Mouse (Mus musculus): Measurements from ENCODE around the gene Gm37240.
"Not testable (repeated sequence)": the region's sequence is repeated elsewhere in the genome, so short reads cannot be mapped to it uniquely, and the experiment has no call there.

Gm37240 gene

DNA sequence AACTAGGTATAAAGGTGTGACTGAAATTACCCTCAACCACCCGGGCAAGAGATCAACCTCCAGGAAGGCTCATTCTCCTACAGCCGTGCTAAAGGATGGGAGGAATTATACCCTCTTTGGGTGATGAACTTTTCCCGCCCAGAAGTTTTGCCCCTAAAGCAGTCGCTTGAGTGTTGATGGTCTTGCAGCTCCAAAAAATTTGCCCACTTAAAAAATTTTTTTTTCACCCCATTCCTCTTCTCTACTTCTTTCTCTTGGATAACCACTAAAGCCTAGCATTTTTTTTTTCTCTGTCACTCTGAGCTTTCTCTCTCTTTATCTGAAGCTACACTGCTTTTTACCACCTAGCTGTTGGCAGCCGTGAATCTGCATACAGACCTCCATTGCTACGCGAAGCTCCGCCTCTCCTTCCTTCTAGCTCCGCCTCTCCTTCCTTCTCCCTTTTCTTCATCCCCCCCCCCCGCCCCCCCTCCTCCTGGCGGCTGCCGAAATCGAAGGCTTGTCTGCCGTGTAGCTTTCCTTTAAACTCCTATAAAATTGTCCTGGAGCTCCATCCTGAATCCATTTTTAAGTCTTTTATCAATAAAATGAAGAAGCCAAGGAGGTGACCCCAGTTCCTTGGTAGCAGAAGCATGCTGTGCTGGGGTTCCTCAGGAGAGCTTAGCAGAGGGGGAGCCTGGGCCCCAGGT lies 1233.6 kb downstream of the Gm37240 start:
- DNase-seq (ENCODE audit: inconsistent ontology term) = no peak

DNA sequence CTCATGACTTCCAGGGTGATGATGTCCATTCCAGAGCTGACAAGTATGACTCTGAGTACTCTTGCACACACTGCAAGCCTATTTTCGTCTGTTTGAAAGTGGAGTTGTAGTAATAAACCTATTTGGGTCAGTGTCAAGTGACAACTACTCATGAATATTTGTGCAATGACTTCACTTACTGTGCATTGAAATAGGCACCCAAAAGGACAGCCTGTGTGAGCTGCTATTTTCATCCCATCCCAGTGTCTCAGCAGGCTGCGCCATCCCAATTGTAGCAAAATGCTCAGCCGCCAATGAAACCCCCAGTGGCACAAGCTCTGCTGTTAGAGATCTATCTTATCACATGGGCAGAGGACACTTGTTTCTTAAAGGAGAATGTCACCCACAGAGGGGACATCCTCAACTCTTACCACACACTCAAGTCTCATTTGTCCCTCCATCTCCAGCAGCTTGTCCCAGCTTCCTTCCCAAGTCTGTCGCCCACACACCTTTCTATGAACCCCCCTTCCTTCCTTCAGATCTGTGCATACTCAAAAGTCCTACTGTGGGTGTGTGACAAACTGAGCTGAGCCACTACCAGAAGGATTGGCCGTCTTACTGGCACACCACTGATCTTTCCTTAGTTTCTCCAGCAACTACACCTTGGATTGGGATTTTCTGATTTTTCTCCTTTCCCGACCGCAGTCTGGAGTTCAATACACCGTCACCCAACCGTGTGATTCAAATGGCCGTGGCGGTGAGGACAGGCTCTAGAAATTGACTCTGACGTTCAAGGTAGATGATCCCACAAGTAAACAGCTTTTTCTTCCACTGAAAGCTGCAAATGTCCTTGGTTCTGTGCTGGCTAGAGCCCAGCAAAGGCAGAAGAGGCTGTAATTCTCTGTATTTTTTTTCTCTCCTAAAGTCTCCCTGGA lies 1234.4 kb downstream of the Gm37240 start:
- peak; percentile 67 for DNase-seq (ENCODE audit: inconsistent ontology term)

- DNase-seq (ENCODE audit: inconsistent ontology term) = no peak
These were observed 1237.6 kb downstream of the Gm37240 start for GRCm38 (mm10) chr3:84649578-84650327.

DNA sequence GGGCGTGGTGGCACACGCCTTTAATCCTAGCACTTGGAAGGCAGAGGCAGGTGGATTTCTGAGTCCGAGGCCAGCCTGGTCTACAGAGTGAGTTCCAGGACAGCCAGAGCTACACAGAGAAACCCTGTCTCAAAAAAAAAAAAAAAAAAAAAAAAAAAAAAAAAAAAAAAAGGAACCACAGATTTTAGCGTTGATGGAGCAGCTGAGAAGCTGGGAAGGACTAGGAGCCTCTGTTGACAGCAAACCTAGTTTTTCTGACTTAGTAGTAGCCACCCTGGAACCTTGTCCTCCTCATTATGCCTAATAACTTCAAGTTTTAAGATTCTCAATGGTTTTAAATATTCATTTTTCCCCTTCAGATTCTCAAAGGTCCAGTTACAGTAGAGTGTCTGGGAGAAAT lies 1239.2 kb downstream of the Gm37240 start:
- DNase-seq (ENCODE audit: inconsistent ontology term) = not testable (repeated sequence)

DNA sequence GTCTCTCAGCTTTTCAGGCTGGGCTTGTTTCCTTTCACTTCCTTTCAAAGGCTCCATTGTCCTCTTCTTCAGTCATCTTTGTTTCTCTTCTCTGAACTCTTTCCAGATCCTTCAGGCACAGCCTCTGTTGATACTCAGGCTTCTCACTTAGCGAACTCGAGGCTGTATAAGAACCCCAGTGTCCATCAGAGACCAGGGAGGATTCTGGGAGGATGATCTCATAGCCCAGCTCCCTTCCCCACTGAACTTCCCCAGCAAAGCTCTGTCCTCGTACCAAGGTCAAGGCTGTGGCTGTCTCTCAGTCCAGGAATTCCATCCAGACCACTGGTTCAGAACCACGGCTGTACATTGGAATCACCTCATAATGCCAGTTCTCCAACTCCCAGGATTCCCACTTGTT lies 1239.7 kb downstream of the Gm37240 start:
- DNase-seq (ENCODE audit: inconsistent ontology term) = peak; percentile 91

GRCm38 (mm10) chr3:84646331-84646845 lies 1240.9 kb downstream of the Gm37240 start:
- peak; percentile 35 for DNase-seq (ENCODE audit: inconsistent ontology term)

DNA sequence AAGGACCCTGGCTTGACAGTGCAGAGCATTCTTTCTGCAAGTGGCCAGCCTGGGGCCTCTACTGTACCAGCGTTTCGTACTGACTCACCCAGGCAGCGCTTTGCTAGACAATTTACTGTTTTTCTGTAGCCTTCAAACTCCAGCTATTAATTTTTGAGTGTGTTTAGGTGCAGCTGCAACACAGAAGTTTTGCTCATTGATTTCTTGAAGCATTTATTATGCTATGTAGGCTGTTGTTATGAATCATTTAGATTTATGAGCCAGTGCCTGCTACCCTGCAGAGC lies 1241.4 kb downstream of the Gm37240 start:
- DNase-seq (ENCODE audit: inconsistent ontology term) = no peak

- no peak for DNase-seq (ENCODE audit: inconsistent ontology term)
These were observed 1241.9 kb downstream of the Gm37240 start for GRCm38 (mm10) chr3:84645156-84646006.

- DNase-seq (ENCODE audit: inconsistent ontology term) = no peak
These were observed 1244.4 kb downstream of the Gm37240 start for GRCm38 (mm10) chr3:84642942-84643341.

DNA sequence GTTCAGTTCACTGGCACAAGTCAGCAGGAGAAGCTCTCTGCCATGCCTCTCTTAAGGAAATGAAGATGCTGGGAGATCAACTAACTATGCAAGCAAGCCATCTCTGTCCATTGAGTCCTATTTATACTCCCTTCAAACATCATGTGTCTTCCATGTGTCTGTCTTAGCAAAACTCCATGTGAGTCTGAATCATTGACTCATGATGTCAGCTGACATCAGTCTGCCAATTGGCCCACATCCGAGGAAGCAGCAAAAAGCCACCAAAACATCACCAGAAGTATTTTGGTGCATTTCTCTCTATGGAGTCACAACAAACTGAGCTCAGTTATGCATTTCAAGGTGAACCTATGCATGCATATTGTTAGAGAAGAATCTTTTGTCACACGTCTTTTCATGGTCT lies 1245.9 kb downstream of the Gm37240 start:
- DNase-seq (ENCODE audit: inconsistent ontology term) = no peak

DNA sequence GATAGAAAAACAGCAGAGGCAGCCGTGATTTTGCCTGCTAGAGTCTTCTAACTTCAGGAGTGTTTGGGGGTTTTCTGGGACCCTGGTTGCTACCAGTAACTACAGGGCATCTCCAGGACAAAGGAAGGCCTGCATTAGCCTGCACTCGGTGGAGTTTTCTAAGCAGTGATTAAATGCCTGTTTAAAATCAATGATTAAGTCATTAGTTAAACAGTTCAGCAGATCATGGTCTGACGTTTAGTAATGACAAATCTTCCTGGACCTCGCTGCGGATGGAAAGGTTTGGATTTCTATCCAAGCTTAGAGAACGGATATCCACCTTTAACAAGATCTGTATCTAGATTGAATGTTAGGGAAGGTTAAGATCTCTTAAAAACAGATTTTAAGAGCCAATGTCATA lies 1246.8 kb downstream of the Gm37240 start:
- no peak for DNase-seq (ENCODE audit: inconsistent ontology term)

GRCm38 (mm10) chr3:84639767-84640500 lies 1247.4 kb downstream of the Gm37240 start:
- no peak for DNase-seq (ENCODE audit: inconsistent ontology term)

DNA sequence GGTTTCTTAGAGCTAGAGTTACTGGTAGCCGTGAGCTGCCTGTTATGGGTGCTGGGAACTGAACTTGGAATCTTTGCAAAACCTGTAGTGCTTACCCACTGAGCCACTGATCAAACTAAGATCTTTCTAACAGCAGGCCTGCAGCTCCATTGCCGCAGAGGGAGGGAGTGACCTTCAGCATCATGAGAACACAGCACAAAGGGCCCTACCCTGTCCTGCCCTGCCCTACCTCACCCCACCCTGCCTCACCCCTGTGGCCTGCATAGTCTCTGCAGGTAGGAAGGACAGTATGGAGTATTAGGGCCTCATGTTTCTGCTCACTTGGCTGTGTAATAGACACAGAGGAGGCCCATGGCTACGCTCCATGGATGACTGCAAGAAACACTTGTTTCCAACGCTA lies 1248.5 kb downstream of the Gm37240 start:
- DNase-seq (ENCODE audit: inconsistent ontology term) = no peak

DNA sequence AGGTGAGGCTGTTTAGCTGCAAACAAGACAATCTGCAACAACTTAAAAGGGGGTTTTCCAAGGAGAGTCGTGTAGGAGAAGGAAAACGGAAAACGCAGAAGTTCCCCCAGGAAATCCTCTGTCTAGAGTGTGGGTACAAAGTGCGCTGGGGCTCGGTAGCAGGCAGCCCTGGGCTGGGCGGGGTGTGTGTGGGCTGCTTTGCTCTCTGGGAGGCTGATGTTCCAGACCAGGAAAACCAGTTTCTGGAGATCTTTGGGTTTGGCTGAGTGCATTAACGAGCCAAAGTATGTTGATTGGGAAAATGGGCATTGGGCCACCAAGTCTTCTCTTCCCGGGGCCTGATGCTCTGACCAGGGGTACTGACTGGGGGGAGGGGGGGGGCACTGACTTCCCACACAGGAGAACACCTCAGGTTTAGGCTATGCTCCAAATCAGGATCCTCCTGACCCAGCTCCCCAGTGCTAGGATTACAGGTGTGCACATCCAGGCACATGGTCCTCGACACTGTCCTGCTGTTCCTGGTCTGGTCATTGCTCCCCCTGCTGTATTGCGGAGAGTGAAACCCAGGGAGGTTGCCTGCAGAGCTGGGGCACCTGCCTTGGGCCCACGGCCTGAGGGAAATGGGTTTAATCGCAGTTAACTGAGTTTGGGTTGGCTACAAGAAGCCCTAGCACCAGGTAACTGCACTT lies 1249.3 kb downstream of the Gm37240 start:
- DNase-seq (ENCODE audit: inconsistent ontology term) = no peak

- DNase-seq (ENCODE audit: inconsistent ontology term) = no peak
These were observed 1250.2 kb downstream of the Gm37240 start for GRCm38 (mm10) chr3:84637095-84637494.

- DNase-seq (ENCODE audit: inconsistent ontology term) = no peak
These were observed 1255.7 kb downstream of the Gm37240 start for GRCm38 (mm10) chr3:84631586-84631985.

DNA sequence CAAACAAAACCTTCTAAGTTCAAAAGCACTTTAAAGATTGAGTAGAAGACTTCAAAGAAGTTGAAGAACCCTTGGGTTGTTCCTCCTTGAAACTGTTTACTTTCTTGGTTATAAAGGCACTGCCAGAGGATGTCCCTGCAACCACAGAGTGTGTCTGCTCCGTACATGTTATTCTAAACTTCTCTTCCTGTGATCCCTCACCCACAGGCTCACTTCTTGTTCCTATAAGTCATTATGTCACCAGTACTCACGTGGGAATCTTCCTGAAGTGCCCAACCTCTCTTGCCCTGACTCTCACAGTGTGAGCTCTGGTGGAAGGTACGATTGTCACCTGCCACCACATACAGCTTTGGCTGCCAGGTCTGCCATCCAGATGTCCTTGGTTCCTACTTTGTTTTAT lies 1265.3 kb downstream of the Gm37240 start:
- no peak for DNase-seq (ENCODE audit: inconsistent ontology term)

- DNase-seq (ENCODE audit: inconsistent ontology term) = no peak
These were observed 1267.6 kb downstream of the Gm37240 start for GRCm38 (mm10) chr3:84619725-84620124.

DNA sequence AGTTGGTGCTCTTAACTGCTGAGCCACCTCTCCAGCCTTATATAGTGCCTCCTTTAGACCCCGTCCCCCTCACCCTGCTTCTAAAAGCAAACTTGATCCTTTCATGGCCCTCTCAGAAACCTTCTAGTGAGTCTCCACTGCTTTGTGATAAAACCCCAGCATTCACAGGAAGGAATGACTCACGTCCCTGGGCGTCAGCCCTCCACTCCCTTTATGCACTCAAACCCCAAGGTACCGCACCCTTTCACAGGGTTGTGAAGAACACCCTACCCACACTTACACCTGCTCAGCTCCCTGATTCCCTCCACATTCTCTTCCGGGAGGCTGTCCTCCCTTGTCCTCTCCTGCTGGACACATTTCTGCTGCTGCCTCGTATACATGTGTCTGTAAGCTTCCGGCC lies 1268.3 kb downstream of the Gm37240 start:
- DNase-seq (ENCODE audit: inconsistent ontology term) = no peak

DNA sequence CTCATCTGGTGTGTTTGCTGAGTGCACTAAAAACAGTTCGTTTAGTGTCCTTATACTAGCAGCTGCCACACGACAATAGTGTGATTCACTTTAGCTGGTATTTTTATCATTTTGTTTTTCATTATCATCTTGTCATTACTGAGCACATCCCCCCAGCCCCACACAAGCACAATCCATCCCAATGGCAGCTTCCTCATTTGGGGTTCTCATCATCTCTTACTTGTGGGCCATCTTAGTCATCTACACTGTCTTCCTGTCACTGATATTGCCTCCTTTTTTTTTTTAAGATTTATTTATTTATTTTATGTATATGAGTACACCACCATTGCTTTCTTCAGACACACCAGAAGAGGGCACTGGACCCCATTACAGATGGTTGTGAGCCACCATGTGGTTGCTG lies 1268.7 kb downstream of the Gm37240 start:
- DNase-seq (ENCODE audit: inconsistent ontology term) = no peak

All from Muller cell, postnatal 12 days (primary cell).